Comparison of ENCODE assay signal across 8 mouse cellular contexts in genomic region chr7:100862828-100863638, GRCm38 (mm10). TPM values are rescaled to one million over a fixed set of nuclear protein-coding genes. Genes with fewer than 3 reads are reported as not detected.
A peak's percentile ranks its signal among the peaks of the same experiment; 100 is the strongest.
DNase-seq lines count a peak whose midpoint lies in the region; ATAC-seq and TF ChIP-seq lines count a peak whose summit lies in the region.

Gene Relt (minus strand): TSS chr7:100863446.

- TF ChIP-seq CTCF in G1E (IDR thresholded peaks at IDR 0.05; ENCODE audit: low read depth, low read length) = peak; percentile 72
- peak; percentile 79 for TF ChIP-seq CTCF in testis, adult 2 months (IDR thresholded peaks at IDR 0.05; ENCODE audit: control insufficient read depth, insufficient read depth, insufficient replicate concordance, low read depth, low read length)

- H3K4me1 ChIP-seq in G1E (ENCODE audit: insufficient read depth, low read depth, low read length) = peaks cover 55% of the 10 kb centered on the region
- peaks cover 11% of the 10 kb centered on the region for H3K4me1 ChIP-seq in forebrain, embryonic 15.5 days
- H3K4me1 ChIP-seq in neural tube, embryonic 14.5 days (ENCODE audit: control insufficient read depth, insufficient read depth, low read length) = peaks cover 5% of the 10 kb centered on the region; the same call in 1 of the 2 replicates
- H3K4me1 ChIP-seq in testis, adult 2 months (ENCODE audit: control insufficient read depth, insufficient read depth, low read length) = peaks cover 7% of the 10 kb centered on the region

- peaks cover 41% of the 10 kb centered on the region for H3K36me3 ChIP-seq in G1E (replicated peaks)
- H3K36me3 ChIP-seq in forebrain, embryonic 15.5 days = no peaks in the 10 kb centered on the region
- no peaks in the 10 kb centered on the region for H3K36me3 ChIP-seq in neural tube, embryonic 14.5 days (ENCODE audit: control insufficient read depth, insufficient read depth, low read length)
- no peaks in the 10 kb centered on the region for H3K36me3 ChIP-seq in testis, adult 2 months (ENCODE audit: control insufficient read depth, insufficient read depth, low read length)

- H3K27me3 ChIP-seq in G1E (ENCODE audit: insufficient read depth, low read length) = no peaks in the 10 kb centered on the region
- no peaks in the 10 kb centered on the region for H3K27me3 ChIP-seq in forebrain, embryonic 15.5 days
- H3K27me3 ChIP-seq in neural tube, embryonic 14.5 days (ENCODE audit: control insufficient read depth, insufficient read depth, low read length) = no peaks in the 10 kb centered on the region
- H3K27me3 ChIP-seq in testis, adult 2 months (ENCODE audit: control insufficient read depth, insufficient read depth, low read length) = no peaks in the 10 kb centered on the region

- no peaks in the 10 kb centered on the region for H3K9me3 ChIP-seq in G1E (replicated peaks)
- H3K9me3 ChIP-seq in forebrain, embryonic 15.5 days = no peaks in the 10 kb centered on the region
- H3K9me3 ChIP-seq in neural tube, embryonic 14.5 days (ENCODE audit: control insufficient read depth, low read length) = no peaks in the 10 kb centered on the region

- peak within 1 kb of the TSS; percentile 89 for H3K9ac ChIP-seq in forebrain, embryonic 15.5 days (replicated peaks)
- H3K9ac ChIP-seq in neural tube, embryonic 14.5 days (replicated peaks; ENCODE audit: low read depth, low read length) = peak within 1 kb of the TSS; percentile 78

- peak within 1 kb of the TSS; percentile 79 for H3K27ac ChIP-seq in forebrain, embryonic 15.5 days (replicated peaks)
- H3K27ac ChIP-seq in neural tube, embryonic 14.5 days (ENCODE audit: low read depth, low read length) = peak within 1 kb of the TSS; percentile 76
- no peak within 1 kb of the TSS for H3K27ac ChIP-seq in testis, adult 2 months (ENCODE audit: control insufficient read depth, insufficient read depth, low read depth, low read length)

- under 1% methylated on average over 91 of the region's 91 CpGs for WGBS in forebrain, embryonic 15.5 days
- under 1% methylated on average over 63 of the region's 91 CpGs for WGBS in neural tube, embryonic 14.5 days

- intact Hi-C loops in heart, postnatal 25 days (cut with DNase I) = no loop called here

- peak within 1 kb of the TSS; percentile 98 for H3K4me2 ChIP-seq in forebrain, embryonic 15.5 days (replicated peaks)
- H3K4me2 ChIP-seq in neural tube, embryonic 14.5 days (ENCODE audit: low read depth, low read length) = peak within 1 kb of the TSS; percentile 91

- peak; percentile 57 for ATAC-seq in G1E (ENCODE audit: extremely low read depth, insufficient number of reproducible peaks, low FRiP score, poor library complexity, severe bottlenecking)
- peak; percentile 88 for ATAC-seq in forebrain, embryonic 15.5 days (replicated peaks)
- ATAC-seq in neural tube, embryonic 14.5 days (ENCODE audit: low read depth) = peak; percentile 90

- TF ChIP-seq POLR2A in testis, adult 2 months (IDR thresholded peaks at IDR 0.05; ENCODE audit: control insufficient read depth, low read depth, low read length) = no peak

- H3K4me3 ChIP-seq in G1E (ENCODE audit: low read depth, low read length) = peak within 1 kb of the TSS; percentile 95
- H3K4me3 ChIP-seq in forebrain, embryonic 15.5 days = peak within 1 kb of the TSS; percentile 91
- H3K4me3 ChIP-seq in neural tube, embryonic 14.5 days (ENCODE audit: low read depth, low read length) = peak within 1 kb of the TSS; percentile 76
- H3K4me3 ChIP-seq in testis, adult 2 months (ENCODE audit: control insufficient read depth, low read depth, low read length) = peak within 1 kb of the TSS; percentile 92

- peak; percentile 95 for DNase-seq in G1E (ENCODE audit: low spot score)
- DNase-seq in cerebellum, adult 11-12 months = peak; percentile 94
- DNase-seq in heart, postnatal 25 days (ENCODE audit: low spot score) = peak; percentile 87
- peak; percentile 76 to 85 for DNase-seq in layer of hippocampus, adult 18-20 months (ENCODE audit: low spot score in 2 of 2)
- DNase-seq in lung, adult 18-20 months = peak; percentile 92 to 94

RNA-seq across cellular contexts. Expression of gene Relt, which starts in this region (rescaled TPM):
- total RNA-seq in G1E (2014; fragmentation: Nextera tagmentation) (15.4 and 21.5 TPM in 2 replicates), G1E (2017) (25.5 and 39.1 TPM in 2 replicates)
- 75.6 and 75.9 TPM in 2 replicates for polyA plus RNA-seq in G1E (2012)
- polyA plus RNA-seq in forebrain, embryonic 15.5 days (2015; fragmentation: Nextera tagmentation; extraction: Ambion mirVana) = 3.8 and 4.3 TPM in 2 replicates
- 1 to 10 TPM; 2.4 to 3.0 TPM for total RNA-seq in heart, postnatal 25 days (2021)
- total RNA-seq in layer of hippocampus, adult 18-20 months (2021) = 10 to 100 TPM; 11.5 to 13.7 TPM
- polyA plus RNA-seq in neural tube, embryonic 14.5 days (2014; fragmentation: Nextera tagmentation; extraction: Ambion mirVana) = 4.1 and 4.5 TPM in 2 replicates
- polyA plus RNA-seq in testis, adult 2 months (2012; rRNA removed) = 3.1 and 4.8 TPM in 2 replicates

Comparison
In these comparisons a context has a peak if more than half of its experiments do, and no peak if none do; other contexts are left out.
1. RNA of gene Relt (polyA plus RNA-seq): 75.6 to 75.9 TPM in G1E; 3.8 to 4.3 TPM in forebrain, embryonic 15.5 days, 4.1 to 4.5 TPM in neural tube, embryonic 14.5 days and 3.1 to 4.8 TPM in testis, adult 2 months; every median in the first group is over 10 times any median in the second.
2. Peak in every context shown above with its lines, with median percentiles within 50 percentile points of each other: ATAC-seq, DNase-seq and H3K4me3 ChIP-seq.